Mouse (Mus musculus): ENCODE measurements around the gene Stra6. TPM values are rescaled to one million over a fixed set of nuclear protein-coding genes. Genes with fewer than 3 reads are reported as not detected.

Stra6 gene
- total and polyA plus RNA-seq, 3 experiments, result 0.08 to 0.09 (median 0.08) TPM

DNA sequence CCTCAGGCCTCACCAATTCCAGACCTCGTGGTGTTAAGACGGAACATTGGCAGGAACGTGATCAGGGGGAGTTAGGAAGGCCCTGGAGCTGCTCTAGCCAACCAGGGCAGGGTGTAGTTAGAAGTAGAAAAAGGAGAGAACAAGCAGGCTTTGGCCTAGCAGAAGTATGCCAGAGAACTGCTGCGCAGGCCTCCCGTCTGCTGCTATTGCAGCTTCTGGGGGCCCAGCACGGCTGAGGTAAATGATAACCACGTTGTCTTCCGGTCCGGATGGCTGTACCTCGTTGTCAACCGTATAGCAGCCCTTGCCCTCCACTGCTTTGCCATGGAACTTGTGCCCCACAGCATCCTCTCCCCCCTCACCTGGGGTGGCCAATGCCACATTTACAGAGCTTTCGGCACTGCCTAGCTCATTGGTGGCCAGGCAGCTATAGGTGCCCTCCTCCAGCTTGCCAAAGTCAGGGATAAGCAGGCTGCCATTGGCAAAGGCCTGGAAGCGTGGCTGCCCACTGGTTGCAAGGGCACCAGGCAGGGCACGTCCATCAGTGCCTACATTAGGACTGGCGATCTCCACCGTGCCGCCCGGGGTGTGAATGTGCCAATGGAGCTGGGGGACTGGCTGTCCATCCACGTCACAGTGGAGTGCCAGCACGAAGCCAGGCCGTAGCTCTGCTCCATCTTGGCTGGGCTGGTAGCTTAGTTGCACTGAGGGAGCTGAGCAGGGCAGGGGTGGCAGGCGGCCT, 93.4 kb downstream of the Stra6 start:
- dilution Hi-C loops (cut with MboI; ENCODE audit: extremely low pct_ligation_motif_present, extremely low pct_unique_long_range_greater_than_20kb, low sequenced_read_pairs) (no loop called here), in situ Hi-C loops (cut with MboI; ENCODE audit: low pct_ligation_motif_present, low pct_unique_long_range_greater_than_20kb, low sequenced_read_pairs) (no loop called here)
- Histone ChIP-seq H3K9me3 (replicated peaks; ENCODE audit: low read length) (no peaks in the 10 kb centered on the region), H3K4me1 (ENCODE audit: control insufficient read depth in 1 of 2, insufficient read depth in 2 of 2) (peaks cover 0 to 11% of the 10 kb centered on the region in 2 experiments; a peak in 2 of 4 replicates), H3K27me3 (replicated peaks) (peaks cover 39% of the 10 kb centered on the region), H3K4me2 (ENCODE audit: insufficient read depth, low read depth, poor library complexity, severe bottlenecking) (no peak overlapping the region), H3K4me3 (replicated peaks in 1 of 3; ENCODE audit: low read depth in 2 of 3, low read length in 2 of 3, poor library complexity in 1 of 3) (no peak overlapping the region), H3K27ac (ENCODE audit: insufficient read depth, low read depth) (no peak overlapping the region), H3K36me3 (replicated peaks in 1 of 2; ENCODE audit: control insufficient read depth in 1 of 2, insufficient read depth in 1 of 2, low read length in 1 of 2) (no peaks in the 10 kb centered on the region), H3K9ac (ENCODE audit: insufficient read depth, low read depth) (no peak overlapping the region), H3K79me2 (replicated peaks; ENCODE audit: control insufficient read depth, extremely low read depth, insufficient read depth, poor library complexity, severe bottlenecking) (no peaks in the 10 kb centered on the region)
- TF ChIP-seq NRF1 (IDR thresholded peaks at IDR 0.05; ENCODE audit: low read depth, low read length), result no peak
- TF ChIP-seq BHLHE40 (IDR thresholded peaks at IDR 0.05; ENCODE audit: low read depth, low read length), result no peak
- no peak for TF ChIP-seq POLR2AphosphoS2 (IDR thresholded peaks at IDR 0.05; ENCODE audit: low read depth, low read length)
- no peak for TF ChIP-seq ELF1 (IDR thresholded peaks at IDR 0.05; ENCODE audit: low read depth, low read length)
- no peak for TF ChIP-seq HCFC1 (IDR thresholded peaks at IDR 0.05; ENCODE audit: low read depth, low read length)
- TF ChIP-seq TBP (conservative IDR thresholded peaks at IDR 0.05; ENCODE audit: low read depth, low read length), result no peak
- TF ChIP-seq MYC (IDR thresholded peaks at IDR 0.05; ENCODE audit: low read depth, low read length), result no peak
- no peak for DNase-seq (ENCODE audit: extremely low read depth)

DNA sequence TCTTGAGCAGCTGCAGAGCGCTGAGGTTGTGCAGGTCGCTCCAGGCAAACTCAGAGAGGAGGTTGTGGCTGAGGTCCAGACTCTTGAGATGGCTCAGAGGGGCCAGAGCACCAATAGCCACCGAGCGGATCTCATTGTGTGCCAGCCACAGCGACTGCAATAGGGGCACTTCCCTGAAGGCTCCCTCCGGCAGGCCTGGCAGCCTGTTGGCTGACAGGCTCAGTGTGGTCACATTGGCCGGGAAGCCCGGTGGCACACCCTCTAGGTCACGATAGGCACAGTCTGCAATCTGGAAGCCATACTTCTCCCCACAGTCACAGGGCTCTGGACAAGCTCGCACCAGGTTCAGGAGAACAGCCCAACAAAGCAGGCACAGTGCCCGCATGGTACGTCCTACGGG, 94.2 kb downstream of the Stra6 start:
- Histone ChIP-seq H3K4me1 (ENCODE audit: control insufficient read depth in 1 of 2, insufficient read depth in 2 of 2) (peaks cover 0 to 11% of the 10 kb centered on the region in 2 experiments; a peak in 2 of 4 replicates), H3K9me3 (replicated peaks; ENCODE audit: low read length) (no peaks in the 10 kb centered on the region), H3K4me3 (replicated peaks in 1 of 3; ENCODE audit: low read depth in 2 of 3, low read length in 2 of 3, poor library complexity in 1 of 3) (no peak overlapping the region), H3K4me2 (ENCODE audit: insufficient read depth, low read depth, poor library complexity, severe bottlenecking) (no peak overlapping the region), H3K27me3 (replicated peaks) (peaks cover 34% of the 10 kb centered on the region), H3K79me2 (replicated peaks; ENCODE audit: control insufficient read depth, extremely low read depth, insufficient read depth, poor library complexity, severe bottlenecking) (no peaks in the 10 kb centered on the region), H3K36me3 (replicated peaks in 1 of 2; ENCODE audit: control insufficient read depth in 1 of 2, insufficient read depth in 1 of 2, low read length in 1 of 2) (no peaks in the 10 kb centered on the region), H3K9ac (ENCODE audit: insufficient read depth, low read depth) (no peak overlapping the region), H3K27ac (ENCODE audit: insufficient read depth, low read depth) (no peak overlapping the region)
- dilution Hi-C loops (cut with MboI; ENCODE audit: extremely low pct_ligation_motif_present, extremely low pct_unique_long_range_greater_than_20kb, low sequenced_read_pairs), result no loop called here
- TF ChIP-seq MAFK (IDR thresholded peaks at IDR 0.05; ENCODE audit: insufficient replicate concordance, low read length), result no peak
- TF ChIP-seq BHLHE40 (IDR thresholded peaks at IDR 0.05; ENCODE audit: low read depth, low read length), result no peak
- TF ChIP-seq TBP (conservative IDR thresholded peaks at IDR 0.05; ENCODE audit: low read depth, low read length), result no peak
- no peak for TF ChIP-seq NRF1 (IDR thresholded peaks at IDR 0.05; ENCODE audit: low read depth, low read length)
- no peak for TF ChIP-seq PAX5 (IDR thresholded peaks at IDR 0.05; ENCODE audit: low read length)
- no peak for TF ChIP-seq MXI1 (IDR thresholded peaks at IDR 0.05; ENCODE audit: low read depth, low read length)
- TF ChIP-seq GABPA (IDR thresholded peaks at IDR 0.05; ENCODE audit: insufficient replicate concordance, low read depth, low read length), result no peak
- no peak for TF ChIP-seq CTCF (conservative IDR thresholded peaks at IDR 0.05 in 1 of 2, IDR thresholded peaks at IDR 0.05 in 1 of 2; ENCODE audit: low read depth in 2 of 2, low read length in 2 of 2)
- no peak for TF ChIP-seq UBTF (IDR thresholded peaks at IDR 0.05; ENCODE audit: low read depth, low read length)
- TF ChIP-seq CHD2 (IDR thresholded peaks at IDR 0.05; ENCODE audit: low read length), result no peak
- no peak for TF ChIP-seq ZNF384 (IDR thresholded peaks at IDR 0.05; ENCODE audit: low read depth, low read length)
- no peak for TF ChIP-seq TCF12 (IDR thresholded peaks at IDR 0.05; ENCODE audit: low read depth, low read length)
- no peak for TF ChIP-seq JUN (IDR thresholded peaks at IDR 0.05; ENCODE audit: insufficient read depth, low read depth, low read length)
- no peak for TF ChIP-seq MYC (IDR thresholded peaks at IDR 0.05; ENCODE audit: low read depth, low read length)
- TF ChIP-seq ZKSCAN1 (IDR thresholded peaks at IDR 0.05; ENCODE audit: borderline replicate concordance, low read depth, low read length), result no peak
- no peak for TF ChIP-seq RAD21 (IDR thresholded peaks at IDR 0.05; ENCODE audit: low read depth, low read length)
- DNase-seq (ENCODE audit: extremely low read depth), result no peak
- in situ Hi-C loops (cut with MboI; ENCODE audit: low pct_ligation_motif_present, low pct_unique_long_range_greater_than_20kb, low sequenced_read_pairs), result no loop called here

Measured in CH12.LX (cell line).